Mouse (Mus musculus): ENCODE measurements around the gene Wdr60. TPM values are rescaled to one million over a fixed set of nuclear protein-coding genes. Genes with fewer than 3 reads are reported as not detected.

The Wdr60 gene
- total RNA-seq (2014; rRNA removed) (9.2 and 14.5 TPM in 2 replicates), polyA plus RNA-seq (2015; fragmentation: Nextera tagmentation; extraction: Ambion mirVana) (11.1 and 16.4 TPM in 2 replicates)

DNA sequence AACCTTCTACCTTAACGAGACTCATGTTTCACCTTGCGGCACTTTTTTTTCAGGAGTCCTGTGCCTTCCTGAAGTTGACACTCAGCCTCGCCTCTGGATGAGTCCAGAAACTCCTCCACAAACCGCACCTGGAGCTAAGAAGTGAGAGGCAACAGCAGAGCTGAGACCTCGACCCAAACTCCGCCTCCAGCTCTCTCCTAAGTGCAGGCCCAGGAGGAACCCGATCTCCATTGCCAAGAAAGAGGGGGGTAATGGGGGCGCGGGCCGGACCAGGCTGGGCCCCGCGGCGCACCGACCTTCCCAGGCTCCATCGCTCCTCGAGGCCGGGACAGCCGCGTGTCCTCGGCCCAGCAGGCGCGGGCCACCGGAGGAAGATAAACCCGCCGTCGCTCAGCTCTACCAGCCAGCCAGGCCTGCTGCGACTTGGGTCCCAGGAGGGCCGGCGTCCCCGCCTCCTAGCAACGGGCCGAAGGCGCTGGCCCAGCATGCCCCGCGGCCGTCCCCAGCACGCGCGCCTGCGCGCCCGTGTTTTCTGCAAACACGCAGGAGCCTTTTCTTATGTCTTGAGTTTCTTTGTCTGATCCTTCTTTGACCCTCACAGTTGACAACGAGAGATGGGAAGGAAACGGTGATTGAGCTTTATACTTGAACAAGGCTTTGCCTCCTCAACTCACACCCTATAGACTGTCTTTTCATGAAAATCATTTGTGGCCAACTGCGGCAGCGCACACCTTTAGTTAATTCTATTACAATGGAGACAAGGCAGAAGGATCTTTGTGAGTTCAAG is at the start of gene Wdr60:
Wdr60 (minus strand) TSS at position 468 of the 787 bp plus-strand sequence.
- Histone ChIP-seq H3K9ac (peak within 1 kb of the TSS; percentile 66), H3K27ac (ENCODE audit: low read depth, low read length) (peak within 1 kb of the TSS; percentile 80), H3K4me3 (ENCODE audit: low read depth, low read length) (peak within 1 kb of the TSS; percentile 69), H3K27me3 (ENCODE audit: insufficient read depth, low read length) (no peaks in the 10 kb centered on the region), H3K4me1 (ENCODE audit: insufficient read depth) (0 out of 2 replicates have a peak, but pooled peaks cover 7% of the 10 kb centered on the region), H3K4me2 (ENCODE audit: low read depth) (peak within 1 kb of the TSS; percentile 65), H3K36me3 (ENCODE audit: insufficient read depth) (no peaks in the 10 kb centered on the region), H3K9me3 (ENCODE audit: low read length) (no peaks in the 10 kb centered on the region)
- 2% methylated on average over 47 of the region's 47 CpGs for WGBS
- DNase-seq (peak; percentile 91), ATAC-seq (peak; percentile 98)
- TF ChIP-seq CTCF (IDR thresholded peaks at IDR 0.05; ENCODE audit: low read depth): no peak; the same call in 1 of the 2 replicates

DNA sequence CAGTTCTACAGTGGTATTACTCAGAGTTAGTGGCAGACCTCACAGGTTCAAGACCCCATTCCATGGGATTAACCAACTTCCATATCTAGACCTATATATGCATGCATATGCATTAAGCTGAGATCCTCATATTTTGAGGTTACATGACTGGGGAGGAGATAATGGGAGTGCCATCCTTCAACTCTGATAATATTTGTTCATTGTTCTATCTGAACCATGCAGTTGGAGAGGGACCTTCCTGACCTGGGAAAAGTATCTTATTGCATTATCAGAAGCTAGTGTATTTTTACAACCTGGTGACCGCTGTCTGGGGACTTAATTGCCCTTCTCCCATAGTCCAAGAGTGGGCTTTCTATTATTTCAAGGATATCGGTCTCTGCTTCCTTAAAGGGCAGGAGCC is 45.8 kb upstream of the Wdr60 start:
- no peak for TF ChIP-seq CTCF (IDR thresholded peaks at IDR 0.05; ENCODE audit: low read depth)
- Histone ChIP-seq H3K9ac (no peak overlapping the region), H3K9me3 (ENCODE audit: low read length) (no peaks in the 10 kb centered on the region), H3K27ac (ENCODE audit: low read depth, low read length) (no peak overlapping the region), H3K4me3 (ENCODE audit: low read depth, low read length) (no peak overlapping the region), H3K4me2 (ENCODE audit: low read depth) (no peak overlapping the region), H3K4me1 (ENCODE audit: insufficient read depth) (no peaks in the 10 kb centered on the region), H3K36me3 (ENCODE audit: insufficient read depth) (no peaks in the 10 kb centered on the region), H3K27me3 (ENCODE audit: insufficient read depth, low read length) (no peaks in the 10 kb centered on the region)
- WGBS: 92% methylated on average over 2 of the region's 2 CpGs
- DNase-seq: no peak
- no peak for ATAC-seq

DNA sequence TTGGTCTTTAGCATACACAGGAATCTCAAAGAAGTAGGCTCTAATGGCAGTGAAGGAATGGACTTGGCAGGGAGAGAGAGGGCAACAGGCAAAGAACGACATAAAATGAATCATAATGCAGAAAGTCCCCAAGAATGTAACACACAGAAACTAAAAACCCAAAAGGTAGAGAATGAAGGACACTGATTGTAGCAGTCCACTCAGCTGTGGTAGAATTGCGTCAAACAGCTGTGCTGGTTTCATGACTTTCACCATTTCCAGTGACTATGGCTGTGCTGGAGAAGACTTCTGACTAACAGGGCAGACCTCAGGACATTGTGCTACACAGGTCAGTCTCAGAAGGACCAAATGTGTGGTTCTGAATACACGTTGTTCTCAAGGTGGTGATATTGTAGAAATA is 45.0 kb upstream of the Wdr60 start:
- Histone ChIP-seq H3K4me2 (ENCODE audit: low read depth) (no peak overlapping the region), H3K27me3 (ENCODE audit: insufficient read depth, low read length) (no peaks in the 10 kb centered on the region), H3K4me1 (ENCODE audit: insufficient read depth) (no peaks in the 10 kb centered on the region), H3K27ac (ENCODE audit: low read depth, low read length) (no peak overlapping the region), H3K9ac (no peak overlapping the region), H3K4me3 (ENCODE audit: low read depth, low read length) (no peak overlapping the region), H3K36me3 (ENCODE audit: insufficient read depth) (no peaks in the 10 kb centered on the region), H3K9me3 (ENCODE audit: low read length) (no peaks in the 10 kb centered on the region)
- DNase-seq (no peak), ATAC-seq (no peak)
- 88% methylated on average over 3 of the region's 3 CpGs for WGBS
- TF ChIP-seq CTCF (IDR thresholded peaks at IDR 0.05; ENCODE audit: low read depth): no peak

DNA sequence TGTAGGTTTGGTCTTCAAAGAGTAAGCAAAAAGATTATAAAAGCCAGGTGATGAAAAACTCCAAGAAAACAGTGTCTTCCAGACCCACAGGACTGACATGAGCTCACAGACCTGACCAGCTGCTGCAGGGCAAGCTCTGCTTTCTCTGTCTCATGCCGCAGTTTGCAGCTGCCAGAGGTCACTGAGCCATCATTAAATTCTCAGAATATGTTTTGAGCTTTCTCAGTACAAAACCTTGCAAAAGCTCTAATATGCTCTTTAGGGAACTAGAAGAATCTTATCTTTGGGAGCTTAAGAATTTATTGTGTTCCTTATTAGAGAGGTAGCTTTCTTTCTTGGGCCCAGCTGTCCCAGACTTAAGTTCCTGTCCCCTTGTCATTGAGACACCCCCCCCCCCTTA is 43.2 kb upstream of the Wdr60 start:
- H3K4me3 ChIP-seq (ENCODE audit: low read depth, low read length): no peak overlapping the region
- H3K4me1 ChIP-seq (ENCODE audit: insufficient read depth): no peaks in the 10 kb centered on the region
- WGBS: 79% methylated on average over 1 of the region's 1 CpGs
- H3K27me3 ChIP-seq (ENCODE audit: insufficient read depth, low read length): no peaks in the 10 kb centered on the region
- no peak for TF ChIP-seq CTCF (IDR thresholded peaks at IDR 0.05; ENCODE audit: low read depth)
- H3K9ac ChIP-seq: no peak overlapping the region
- DNase-seq (no peak), ATAC-seq (no peak)
- H3K36me3 ChIP-seq (ENCODE audit: insufficient read depth): no peaks in the 10 kb centered on the region
- H3K4me2 ChIP-seq (ENCODE audit: low read depth): no peak overlapping the region
- H3K9me3 ChIP-seq (ENCODE audit: low read length): no peaks in the 10 kb centered on the region
- H3K27ac ChIP-seq (ENCODE audit: low read depth, low read length): no peak overlapping the region

DNA sequence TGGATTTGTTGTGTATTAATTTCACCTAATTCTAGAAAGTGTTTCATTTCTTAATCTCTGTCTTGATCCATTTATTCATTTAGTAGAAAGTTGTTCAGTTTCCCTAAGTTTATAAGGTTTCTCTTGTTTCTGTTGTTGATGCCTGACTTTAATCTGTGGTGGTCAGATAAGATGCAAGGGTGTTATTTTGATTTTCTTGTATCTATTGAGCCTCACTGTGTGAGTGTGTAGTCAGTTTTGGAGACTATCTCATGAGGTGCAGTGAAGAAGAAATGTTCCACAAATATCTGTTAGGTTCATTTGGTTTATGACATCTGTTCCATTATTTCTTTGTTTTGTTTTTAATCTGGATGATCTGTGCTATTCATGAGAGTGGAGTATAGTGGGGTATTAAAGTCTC is 39.4 kb upstream of the Wdr60 start:
- Histone ChIP-seq H3K27ac (ENCODE audit: low read depth, low read length) (no peak overlapping the region), H3K27me3 (ENCODE audit: insufficient read depth, low read length) (no peaks in the 10 kb centered on the region), H3K9ac (no peak overlapping the region), H3K4me1 (ENCODE audit: insufficient read depth) (no peaks in the 10 kb centered on the region), H3K9me3 (ENCODE audit: low read length) (no peaks in the 10 kb centered on the region), H3K4me2 (ENCODE audit: low read depth) (no peak overlapping the region), H3K4me3 (ENCODE audit: low read depth, low read length) (no peak overlapping the region), H3K36me3 (ENCODE audit: insufficient read depth) (no peaks in the 10 kb centered on the region)
- DNase-seq (no peak), ATAC-seq (no peak)
- no peak for TF ChIP-seq CTCF (IDR thresholded peaks at IDR 0.05; ENCODE audit: low read depth)

DNA sequence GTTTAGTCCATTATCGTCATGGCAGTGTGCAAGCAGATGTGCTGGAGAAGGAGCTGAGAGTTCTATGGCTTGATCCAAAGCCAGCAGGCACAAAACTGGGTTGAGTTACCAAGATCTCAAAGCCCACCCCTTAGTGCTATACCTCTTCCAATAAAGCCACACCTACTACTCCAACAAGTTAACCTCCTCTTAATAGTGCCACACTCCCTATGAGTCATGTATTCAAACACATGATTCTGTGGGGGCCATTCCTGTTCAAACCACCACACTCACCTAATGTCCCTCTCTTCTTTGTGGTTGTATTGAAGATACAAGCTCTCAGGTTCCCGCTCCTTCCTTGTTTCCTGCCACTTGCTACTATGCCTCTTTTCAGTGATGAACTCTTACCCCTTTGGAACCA is 37.1 kb upstream of the Wdr60 start:
- Histone ChIP-seq H3K4me2 (ENCODE audit: low read depth) (no peak overlapping the region), H3K27me3 (ENCODE audit: insufficient read depth, low read length) (no peaks in the 10 kb centered on the region), H3K9ac (no peak overlapping the region), H3K27ac (ENCODE audit: low read depth, low read length) (no peak overlapping the region), H3K36me3 (ENCODE audit: insufficient read depth) (no peaks in the 10 kb centered on the region), H3K4me1 (ENCODE audit: insufficient read depth) (no peaks in the 10 kb centered on the region), H3K9me3 (ENCODE audit: low read length) (no peaks in the 10 kb centered on the region), H3K4me3 (ENCODE audit: low read depth, low read length) (no peak overlapping the region)
- WGBS: 100% methylated on average over 2 of the region's 2 CpGs
- DNase-seq: no peak
- ATAC-seq: no peak
- TF ChIP-seq CTCF (IDR thresholded peaks at IDR 0.05; ENCODE audit: low read depth): no peak

DNA sequence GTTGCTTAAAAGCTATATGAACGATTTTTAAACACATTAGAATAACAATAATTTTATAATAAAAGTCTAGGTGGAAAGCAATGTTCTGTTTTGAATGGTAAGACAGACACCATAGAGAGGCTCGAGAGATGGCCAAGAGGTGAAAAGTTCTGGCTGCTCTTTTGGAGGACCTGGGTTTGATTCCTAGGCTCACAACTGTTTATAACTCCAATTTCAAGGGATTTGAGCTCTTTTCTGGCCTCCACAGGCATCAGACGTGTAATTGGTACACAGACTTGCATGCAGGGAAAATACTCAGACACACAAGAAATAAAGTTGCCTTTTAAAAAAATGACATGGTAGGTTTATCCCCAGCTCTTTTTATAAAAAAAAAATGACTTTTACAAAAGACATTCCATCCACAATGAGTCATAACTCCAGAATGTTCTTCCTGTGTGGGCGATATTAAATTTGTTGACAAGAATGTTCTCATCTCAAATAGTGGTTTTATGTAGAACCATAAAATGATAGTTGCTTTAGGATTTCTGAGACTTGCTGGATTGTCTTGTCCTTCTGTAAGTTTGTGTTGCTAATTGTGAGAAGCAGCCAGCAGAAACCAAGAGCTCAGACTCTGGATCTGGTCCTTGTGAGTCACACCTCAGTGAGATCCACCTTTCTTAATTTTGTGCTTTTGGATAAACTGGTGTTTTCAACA is 30.9 kb upstream of the Wdr60 start:
- Histone ChIP-seq H3K4me3 (ENCODE audit: low read depth, low read length) (no peak overlapping the region), H3K4me2 (ENCODE audit: low read depth) (no peak overlapping the region), H3K27me3 (ENCODE audit: insufficient read depth, low read length) (no peaks in the 10 kb centered on the region), H3K9me3 (ENCODE audit: low read length) (no peaks in the 10 kb centered on the region), H3K4me1 (ENCODE audit: insufficient read depth) (no peaks in the 10 kb centered on the region), H3K27ac (ENCODE audit: low read depth, low read length) (no peak overlapping the region), H3K36me3 (ENCODE audit: insufficient read depth) (no peaks in the 10 kb centered on the region), H3K9ac (no peak overlapping the region)
- 82% methylated on average over 4 of the region's 4 CpGs for WGBS
- no peak for DNase-seq
- no peak for TF ChIP-seq CTCF (IDR thresholded peaks at IDR 0.05; ENCODE audit: low read depth)
- ATAC-seq: no peak

All from forebrain, postnatal 0 days (tissue).